Mouse (Mus musculus) intestine, embryonic 15.5 days (tissue): ENCODE measurements around the gene Gm6882. TPM values are rescaled to one million over a fixed set of nuclear protein-coding genes. Genes with fewer than 3 reads are reported as not detected.
"Not testable (repeated sequence)": the region's sequence is repeated elsewhere in the genome, so short reads cannot be mapped to it uniquely, and the experiment has no call there.

ENCODE experiments used
- ATAC-seq: fragments of 200-750 bp; cut with Nextera tagmentation; 2 replicates; pipeline ENCODE4 v1.8.0; 2017; ENCODE audit warnings: moderate TSS enrichment, moderate library complexity
- H3K27ac ChIP-seq: fragments of 300-500 bp; sonication (generic); 2 replicates; pipeline ENCODE4 v1.5.1; 2015; ENCODE audit warnings: mild to moderate bottlenecking, inconsistent platforms
- H3K27me3 ChIP-seq: fragments of 300-500 bp; sonication (generic); replicated peaks from 2 replicates; pipeline ENCODE4 v1.6.1; 2015; ENCODE audit warnings: inconsistent platforms
- H3K36me3 ChIP-seq: fragments of 300-500 bp; sonication (generic); 2 replicates; pipeline ENCODE4 v1.6.1; 2015; ENCODE audit warnings: inconsistent platforms
- H3K4me1 ChIP-seq: fragments of 300-500 bp; sonication (generic); replicated peaks from 2 replicates; pipeline ENCODE4 v1.6.1; 2015; ENCODE audit warnings: inconsistent platforms
- H3K4me2 ChIP-seq: fragments of 300-500 bp; sonication (generic); replicated peaks from 2 replicates; pipeline ENCODE4 v1.6.1; 2015; ENCODE audit warnings: mild to moderate bottlenecking, inconsistent platforms
- H3K4me3 ChIP-seq: fragments of 300-500 bp; sonication (generic); replicated peaks from 2 replicates; pipeline ENCODE4 v1.5.1; 2015; ENCODE audit warnings: inconsistent platforms
- H3K9ac ChIP-seq: fragments of 300-500 bp; sonication (generic); 2 replicates; pipeline ENCODE4 v1.6.1; 2015; ENCODE audit warnings: inconsistent platforms
- H3K9me3 ChIP-seq: fragments of 300-500 bp; sonication (generic); 2 replicates; pipeline ENCODE4 v1.6.1; 2016; ENCODE audit warnings: inconsistent platforms
- WGBS: fragments of 180-500 bp; shearing (Covaris S2); methylation state at CpG from one replicate; pipeline ENCODE4 v1.1.7; 2015; 5-methylcytosine and 5-hydroxymethylcytosine counted together
- polyA plus RNA-seq: library from polyadenylated mRNA; unstranded; fragments of >200 nt; fragmentation: Nextera tagmentation; extraction: Ambion mirVana; gene quantifications from 2 replicates; pipeline ENCODE4 v1.2.1, GENCODE M21; 2015

Gm6882 gene
- not detected in 2 replicates for polyA plus RNA-seq

DNA sequence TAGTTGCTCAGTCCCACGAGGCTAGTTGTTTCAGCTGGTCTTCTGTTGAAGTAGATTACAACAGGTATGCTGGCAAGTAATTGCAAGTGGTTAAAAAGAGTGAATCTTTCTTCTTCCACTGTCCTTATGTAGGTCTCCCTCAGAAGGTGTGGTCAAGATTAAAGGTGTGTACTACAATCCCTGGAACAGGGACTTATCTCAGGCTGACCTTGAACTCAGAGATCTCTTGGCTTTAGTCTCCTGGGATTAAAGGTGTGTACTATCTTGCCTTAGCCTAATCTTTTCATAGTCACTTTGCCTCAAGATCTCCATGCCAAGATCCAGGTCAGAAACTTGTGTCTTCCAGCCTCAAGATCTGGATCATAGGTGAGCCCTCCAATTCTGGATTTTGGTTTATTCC, at the start of gene Gm6882:
Gene Gm6882, minus strand, starts transcription at position 101 of the 400 bp plus-strand sequence.
- not testable (repeated sequence) for ATAC-seq, H3K9ac ChIP-seq, H3K36me3 ChIP-seq, H3K4me2 ChIP-seq, H3K4me3 ChIP-seq, H3K9me3 ChIP-seq, H3K27ac ChIP-seq, H3K27me3 ChIP-seq, H3K4me1 ChIP-seq
- 37% methylated on average over 1 of the region's 1 CpGs for WGBS

Other genes with a start within 250 kb of the Gm6882 start
- gene Gm5157, start 242.3 kb downstream of the Gm6882 start, polyA plus RNA-seq: not detected in 2 replicates
- not detected in 2 replicates for gene Vmn1r124, start 172.1 kb downstream of the Gm6882 start, polyA plus RNA-seq
- gene Vmn1r125, start 160.6 kb downstream of the Gm6882 start, polyA plus RNA-seq: not detected in 2 replicates
- gene Vmn1r126, start 131.3 kb downstream of the Gm6882 start, polyA plus RNA-seq: not detected in 2 replicates
- not detected in 2 replicates for gene Vmn1r127, start 112.9 kb downstream of the Gm6882 start, polyA plus RNA-seq
- not detected in 2 replicates for gene Vmn1r128, start 83.4 kb downstream of the Gm6882 start, polyA plus RNA-seq
- not detected in 2 replicates for gene Vmn1r129, start 71.5 kb downstream of the Gm6882 start, polyA plus RNA-seq
- not detected in 2 replicates for gene Vmn1r130, start 79.0 kb upstream of the Gm6882 start, polyA plus RNA-seq
- gene Vmn1r131, start 113.3 kb upstream of the Gm6882 start, polyA plus RNA-seq: not detected in 2 replicates
- not detected in 2 replicates for gene Vmn1r132, start 181.3 kb upstream of the Gm6882 start, polyA plus RNA-seq